Mouse (Mus musculus) T-cell, adult 2 months (primary cell): Measurements from ENCODE around the gene Lix1l.

Source experiments
- DNase-seq: peaks from one replicate; pipeline ENCODE4 v3.0.0; 2022; ENCODE audit warnings: low spot score

Lix1l gene

GRCm38 (mm10) chr3:96566661-96567450, 34.1 kb upstream of the Lix1l start:
- DNase-seq, result peak; percentile 45

GRCm38 (mm10) chr3:96568605-96569004, 32.3 kb upstream of the Lix1l start:
- no peak for DNase-seq

- no peak for DNase-seq
These were observed 31.4 kb upstream of the Lix1l start for GRCm38 (mm10) chr3:96569506-96569905.

- DNase-seq, result no peak
These were observed 30.9 kb upstream of the Lix1l start for GRCm38 (mm10) chr3:96569966-96570605.

- peak; percentile 54 for DNase-seq
These were observed 30.3 kb upstream of the Lix1l start for GRCm38 (mm10) chr3:96570643-96571042.

GRCm38 (mm10) chr3:96571336-96571735, 29.6 kb upstream of the Lix1l start:
- no peak for DNase-seq

GRCm38 (mm10) chr3:96571896-96572698, 28.9 kb upstream of the Lix1l start:
- DNase-seq, result peak; percentile 28

- no peak for DNase-seq
These were observed 27.1 kb upstream of the Lix1l start for GRCm38 (mm10) chr3:96573611-96574511.

GRCm38 (mm10) chr3:96575272-96575984, 25.5 kb upstream of the Lix1l start:
- DNase-seq, result no peak

GRCm38 (mm10) chr3:96576005-96576658, 24.8 kb upstream of the Lix1l start:
- no peak for DNase-seq

GRCm38 (mm10) chr3:96576690-96577541, 24.0 kb upstream of the Lix1l start, which contains the start of gene Gm16253:
Gene Gm16253, plus strand, starts transcription at chr3:96576984.
- DNase-seq, result peak; percentile 82

GRCm38 (mm10) chr3:96577566-96577965, 23.4 kb upstream of the Lix1l start:
- DNase-seq, result no peak

GRCm38 (mm10) chr3:96578561-96579238, 22.2 kb upstream of the Lix1l start:
- no peak for DNase-seq

GRCm38 (mm10) chr3:96579239-96579750, 21.7 kb upstream of the Lix1l start:
- no peak for DNase-seq

- peak; percentile 90 for DNase-seq
These were observed 21.0 kb upstream of the Lix1l start for GRCm38 (mm10) chr3:96579885-96580454.

- DNase-seq, result no peak
These were observed 19.8 kb upstream of the Lix1l start for GRCm38 (mm10) chr3:96581141-96581540.

- no peak for DNase-seq
These were observed 19.0 kb upstream of the Lix1l start for GRCm38 (mm10) chr3:96581771-96582515.
